Mouse (Mus musculus) brain, adult 10 weeks (tissue): ENCODE data around the gene Igf1r. TPM values are rescaled to one million over a fixed set of nuclear protein-coding genes. Genes with fewer than 3 reads are reported as not detected.

Experiments used
- polyA plus RNA-seq: library from polyadenylated mRNA; stranded (reverse); fragments of 350-450 nt; fragmentation: Illumina TruSeq; extraction: RNeasy Lipid Tissue Mini Kit (QIAGEN cat#74804); gene quantifications from one replicate; pipeline ENCODE4 v1.2.3, GENCODE M21; 2015; ENCODE audit warnings: low read depth, low replicate concordance

Gene Igf1r
- polyA plus RNA-seq: 15.4 TPM

GRCm38 (mm10) chr7:67952777-67953700 lies at the start of gene Igf1r:
Gene Igf1r (plus strand): TSS chr7:67952827.

GRCm38 (mm10) chr7:68264028-68264453 lies 311.4 kb downstream of the Igf1r start, which contains the start of gene Pgpep1l:
Gene Pgpep1l (minus strand): TSS chr7:68264233.

GRCm38 (mm10) chr7:68273515-68273914 lies 320.9 kb downstream of the Igf1r start, which contains the start of gene Fam169b:
Gene Fam169b (plus strand): TSS chr7:68273839.

Other genes starting within 250 kb of the Igf1r start
- gene Synm, start 193.1 kb upstream of the Igf1r start, polyA plus RNA-seq: 13.6 TPM